Mouse (Mus musculus) right cerebral cortex, postnatal 4 days (tissue): ENCODE data around the gene Pwwp2b.

Experiments
- DNase-seq: peaks from one replicate; pipeline ENCODE4 v3.0.0-alpha.2; 2022

The Pwwp2b gene

GRCm38 (mm10) chr7:139265634-139266033 lies 17.4 kb downstream of the Pwwp2b start:
- DNase-seq, result no peak

- DNase-seq, result no peak
Measured at GRCm38 (mm10) chr7:139266431-139266830, 18.1 kb downstream of the Pwwp2b start.

- no peak for DNase-seq
Measured at GRCm38 (mm10) chr7:139266886-139267870, 18.9 kb downstream of the Pwwp2b start.

- no peak for DNase-seq
Measured at GRCm38 (mm10) chr7:139270738-139271137, 22.5 kb downstream of the Pwwp2b start.

GRCm38 (mm10) chr7:139271871-139272270 lies 23.6 kb downstream of the Pwwp2b start:
- DNase-seq, result peak; percentile 55

DNA sequence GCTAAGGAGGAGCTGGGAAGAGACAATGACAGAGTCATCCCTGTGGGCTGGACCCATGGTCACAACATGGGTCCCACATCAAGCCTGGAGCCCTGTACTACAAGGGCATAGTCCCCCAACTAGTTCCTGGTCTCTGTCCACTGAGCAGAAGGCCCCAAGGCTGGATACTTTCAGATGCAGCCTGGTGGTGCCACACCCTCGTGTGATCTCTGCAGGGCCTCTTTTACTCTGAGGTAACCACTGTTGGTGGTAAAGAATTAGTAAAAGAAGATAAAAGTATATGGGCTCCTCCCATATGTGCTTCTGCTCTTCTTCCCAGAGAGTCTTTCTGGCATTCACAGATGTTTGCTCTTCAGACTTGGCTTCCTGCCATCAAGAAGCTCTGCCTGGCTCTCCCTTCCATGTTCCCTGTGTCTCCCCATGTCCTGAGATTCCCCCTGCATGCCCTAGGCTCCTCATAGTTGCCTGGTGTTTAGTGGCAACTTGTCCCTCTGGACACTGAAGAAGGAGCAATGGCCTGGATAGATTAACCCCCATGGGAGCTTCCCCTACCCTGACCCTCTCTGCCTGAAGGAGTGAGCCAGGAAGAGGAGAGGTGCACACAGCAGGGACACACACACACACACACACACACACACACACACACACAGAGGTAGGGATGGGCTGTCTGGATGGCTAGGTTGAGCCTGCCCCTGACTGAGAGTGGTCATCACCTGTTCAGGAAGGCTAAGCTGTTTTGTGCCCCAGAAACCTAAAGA lies 24.5 kb downstream of the Pwwp2b start:
- no peak for DNase-seq

- DNase-seq, result no peak
Measured at GRCm38 (mm10) chr7:139273397-139273719, 25.1 kb downstream of the Pwwp2b start.

GRCm38 (mm10) chr7:139275586-139275985 lies 27.3 kb downstream of the Pwwp2b start:
- DNase-seq, result peak; percentile 37

GRCm38 (mm10) chr7:139276150-139276549 lies 27.9 kb downstream of the Pwwp2b start:
- no peak for DNase-seq

- no peak for DNase-seq
Measured at GRCm38 (mm10) chr7:139277536-139277935, 29.3 kb downstream of the Pwwp2b start.

DNA sequence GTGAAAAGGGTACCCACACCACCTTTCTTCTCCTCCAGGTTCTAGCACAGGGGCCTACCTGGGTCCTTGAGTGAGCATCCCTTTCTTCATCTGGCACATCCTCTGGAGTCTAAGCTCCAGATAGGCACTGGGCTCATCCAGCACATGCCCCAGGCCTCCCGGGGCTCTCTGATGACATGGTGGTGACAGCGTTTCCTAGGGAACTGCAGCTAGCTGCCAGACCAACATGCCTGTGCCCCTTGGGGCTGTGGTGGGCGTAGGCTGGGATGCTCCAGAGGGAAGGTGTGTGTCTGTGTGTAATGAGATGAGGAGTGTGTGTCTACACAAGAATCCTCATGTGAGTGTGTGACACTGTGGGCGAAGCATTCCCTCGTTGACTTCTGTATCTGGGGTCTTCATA lies 31.3 kb downstream of the Pwwp2b start:
- DNase-seq, result no peak

- no peak for DNase-seq
Measured at GRCm38 (mm10) chr7:139280044-139280443, 31.8 kb downstream of the Pwwp2b start.

GRCm38 (mm10) chr7:139281195-139281594 lies 32.9 kb downstream of the Pwwp2b start:
- no peak for DNase-seq

DNA sequence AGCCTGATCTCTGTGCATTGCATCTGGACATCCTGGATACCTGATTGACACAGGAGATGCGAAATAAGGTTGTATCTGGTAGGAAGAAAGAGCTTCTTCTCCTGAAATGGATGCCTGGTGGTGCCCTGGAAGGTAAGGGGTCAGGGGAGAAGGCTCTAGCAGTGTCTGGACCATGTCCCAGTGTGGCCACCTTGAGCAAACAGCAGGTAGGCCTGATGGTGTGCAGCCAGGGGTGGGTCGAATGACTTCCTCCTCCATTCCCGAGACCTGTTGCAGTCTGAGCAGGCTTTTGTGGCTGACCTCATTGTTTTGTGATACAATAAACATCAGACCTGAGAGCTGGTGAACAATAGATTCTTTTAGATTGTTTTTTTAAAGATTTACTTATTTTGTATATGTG lies 33.8 kb downstream of the Pwwp2b start:
- DNase-seq, result no peak

DNA sequence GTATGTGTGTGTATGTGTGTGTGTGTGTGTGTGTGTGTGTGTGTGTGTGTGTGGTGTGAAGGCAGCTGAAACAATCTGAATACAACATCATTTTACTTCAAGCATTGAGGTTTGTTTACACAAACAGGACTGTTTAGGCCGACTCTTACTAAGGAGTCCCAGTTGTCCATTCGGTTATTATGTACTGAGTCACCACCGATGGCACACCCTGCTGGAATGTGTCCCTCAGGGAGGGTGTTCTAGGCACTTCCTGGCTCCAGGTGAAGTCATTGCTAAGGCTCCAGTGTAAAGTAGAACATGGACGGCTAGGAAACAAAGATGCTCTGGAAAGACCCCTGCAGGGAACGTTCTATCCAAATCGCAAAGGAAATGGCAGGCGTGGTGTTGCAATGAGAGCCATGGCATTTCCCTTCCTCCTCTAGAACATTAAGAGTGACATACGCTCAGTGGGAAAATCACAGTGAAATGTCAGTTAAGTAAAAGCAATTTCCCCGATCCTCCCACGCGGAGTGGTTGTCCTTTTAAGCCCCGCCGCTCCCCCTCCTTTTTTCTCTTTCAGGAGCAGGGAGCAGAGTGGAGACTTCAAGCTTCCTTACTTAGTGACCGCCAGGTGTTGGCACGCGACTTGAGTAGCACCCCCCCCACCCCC lies 37.1 kb downstream of the Pwwp2b start:
- no peak for DNase-seq

GRCm38 (mm10) chr7:139288540-139288939 lies 40.3 kb downstream of the Pwwp2b start:
- no peak for DNase-seq

DNA sequence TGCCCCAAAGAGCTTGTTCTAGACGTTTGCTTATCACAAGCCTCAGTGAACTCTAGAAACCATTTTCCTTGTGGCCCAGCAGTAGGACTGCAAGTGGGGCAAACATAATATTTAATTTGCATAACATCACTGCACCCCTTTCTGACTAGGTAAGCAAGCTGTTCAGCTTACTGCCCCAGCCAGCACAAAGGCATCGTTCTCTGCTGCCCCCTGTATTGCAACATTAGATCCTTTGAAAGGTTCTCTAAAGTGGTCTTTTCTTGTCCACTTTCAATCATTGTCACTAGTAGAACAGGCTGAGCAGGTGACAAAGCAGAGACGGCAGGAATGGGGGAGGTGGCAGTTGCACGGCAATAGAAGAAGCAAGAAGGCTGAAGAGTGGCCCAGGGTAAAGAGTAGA lies 45.1 kb downstream of the Pwwp2b start:
- DNase-seq, result no peak

DNA sequence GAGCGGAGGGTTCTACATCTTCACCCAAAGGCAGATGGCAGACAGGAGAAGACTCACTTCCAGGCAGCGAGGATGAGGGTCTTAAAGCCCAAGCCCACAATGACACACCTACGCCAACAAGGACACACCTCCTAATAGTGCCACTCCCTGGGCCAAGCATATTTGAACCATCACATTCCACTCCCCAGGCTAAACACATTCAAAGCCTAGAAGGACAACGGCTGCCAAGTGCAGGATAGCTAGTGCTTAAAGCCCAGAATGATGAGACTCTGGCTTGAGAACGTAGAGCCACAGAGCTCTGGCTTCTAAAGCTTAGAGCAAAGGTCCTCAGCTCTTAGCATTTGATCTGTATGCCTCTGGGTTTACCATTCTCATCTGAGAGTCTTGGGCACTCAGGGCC lies 45.8 kb downstream of the Pwwp2b start:
- no peak for DNase-seq

DNA sequence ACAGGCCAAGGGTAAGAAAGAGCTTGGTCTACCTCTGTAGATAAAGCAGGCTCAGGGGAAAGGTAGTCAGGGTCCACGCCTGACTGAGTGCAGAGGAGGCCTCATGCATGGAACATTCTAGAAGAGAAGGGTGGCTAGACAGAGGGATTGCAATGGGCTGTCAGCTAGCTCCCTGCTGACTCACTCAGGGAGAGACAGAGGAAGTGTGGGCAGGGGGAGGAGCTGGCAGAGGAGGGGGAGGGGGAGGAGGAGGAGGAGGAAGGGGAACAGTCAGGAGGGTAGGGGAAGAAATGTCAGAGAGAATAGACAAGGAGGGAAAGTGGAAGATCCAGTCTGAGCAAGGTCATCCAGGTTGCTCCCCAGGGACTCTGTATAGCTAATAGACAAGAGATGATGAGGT lies 47.4 kb downstream of the Pwwp2b start:
- DNase-seq, result no peak

DNA sequence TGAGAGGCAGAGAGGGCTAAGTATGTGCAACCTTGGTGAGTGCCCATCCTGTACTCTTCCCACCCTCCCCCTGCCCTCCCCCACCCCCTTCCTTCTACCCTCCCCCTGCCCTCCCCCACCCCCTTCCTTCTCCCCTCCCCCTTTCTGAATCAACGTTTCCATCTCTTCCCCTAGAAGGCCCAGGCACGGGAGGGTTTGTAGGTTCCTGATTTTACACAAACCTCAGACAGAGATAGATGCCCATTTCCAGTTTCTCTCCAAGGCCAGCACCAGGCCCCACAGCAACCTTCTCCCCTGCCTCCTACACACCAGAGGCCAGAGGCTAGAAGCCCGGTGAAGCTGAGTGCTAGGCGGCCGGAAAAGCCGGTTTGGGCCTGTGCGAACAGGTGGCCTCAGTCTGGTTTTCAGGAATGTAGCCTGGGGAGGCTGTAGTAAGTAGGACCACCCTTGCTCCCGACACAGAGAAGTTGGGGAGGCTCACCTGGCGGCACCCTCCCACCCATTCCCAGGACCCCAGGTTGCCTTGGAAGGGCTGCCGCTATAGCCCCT lies 48.3 kb downstream of the Pwwp2b start:
- DNase-seq, result no peak

- DNase-seq, result no peak
Measured at GRCm38 (mm10) chr7:139298446-139298845, 50.2 kb downstream of the Pwwp2b start.

- peak; percentile 99 for DNase-seq
Measured at GRCm38 (mm10) chr7:139299424-139299823, 51.1 kb downstream of the Pwwp2b start.

GRCm38 (mm10) chr7:139300423-139300822 lies 52.1 kb downstream of the Pwwp2b start:
- DNase-seq, result peak; percentile 48
